Mouse (Mus musculus): ENCODE results near the gene Atp13a2. TPM values are rescaled to one million over a fixed set of nuclear protein-coding genes. Genes with fewer than 3 reads are reported as not detected.
A peak's percentile ranks its signal among the peaks of the same experiment; 100 is the strongest.

Gene Atp13a2
- 100 to 1,000 TPM; 150 to 154 TPM for total RNA-seq (2021)

- DNase-seq: peak; percentile 93
Measured at GRCm38 (mm10) chr4:140986711-140987395, at the start of gene Atp13a2. TSS of gene Atp13a2 (plus strand) at chr4:140986873.

GRCm38 (mm10) chr4:140944356-140944755, 42.3 kb upstream of the Atp13a2 start:
- DNase-seq: no peak

- no peak for DNase-seq
Measured at GRCm38 (mm10) chr4:140944961-140945442, 41.7 kb upstream of the Atp13a2 start.

GRCm38 (mm10) chr4:140945571-140945970, 41.1 kb upstream of the Atp13a2 start:
- DNase-seq: no peak

GRCm38 (mm10) chr4:140946048-140946447, 40.6 kb upstream of the Atp13a2 start:
- no peak for DNase-seq

- DNase-seq: no peak
Measured at GRCm38 (mm10) chr4:140946580-140947205, 40.0 kb upstream of the Atp13a2 start.

GRCm38 (mm10) chr4:140947487-140948440, 38.9 kb upstream of the Atp13a2 start:
- no peak for DNase-seq

GRCm38 (mm10) chr4:140948481-140948880, 38.2 kb upstream of the Atp13a2 start:
- DNase-seq: no peak

GRCm38 (mm10) chr4:140949052-140949451, 37.6 kb upstream of the Atp13a2 start:
- DNase-seq: no peak

GRCm38 (mm10) chr4:140949616-140950015, 37.1 kb upstream of the Atp13a2 start:
- no peak for DNase-seq

GRCm38 (mm10) chr4:140950574-140950973, 36.1 kb upstream of the Atp13a2 start:
- no peak for DNase-seq

- DNase-seq: no peak
Measured at GRCm38 (mm10) chr4:140951861-140952641, 34.6 kb upstream of the Atp13a2 start.

GRCm38 (mm10) chr4:140957131-140957702, 29.5 kb upstream of the Atp13a2 start:
- DNase-seq: no peak

GRCm38 (mm10) chr4:140957725-140958124, 28.9 kb upstream of the Atp13a2 start:
- peak; percentile 76 to 78 for DNase-seq

- no peak for DNase-seq
Measured at GRCm38 (mm10) chr4:140958319-140958718, 28.4 kb upstream of the Atp13a2 start.

GRCm38 (mm10) chr4:140959128-140959679, 27.5 kb upstream of the Atp13a2 start:
- DNase-seq: no peak

GRCm38 (mm10) chr4:140959715-140960479, 26.8 kb upstream of the Atp13a2 start:
- DNase-seq: no peak

GRCm38 (mm10) chr4:140960781-140961466, 25.7 kb upstream of the Atp13a2 start, which contains the start of gene Sdhb:
TSS of gene Sdhb (plus strand) at chr4:140961203.
- peak; percentile 97 for DNase-seq

GRCm38 (mm10) chr4:140961467-140962206, 25.0 kb upstream of the Atp13a2 start:
- no peak for DNase-seq
